Mouse (Mus musculus): ENCODE data around the gene Crnn. TPM values are rescaled to one million over a fixed set of nuclear protein-coding genes. Genes with fewer than 3 reads are reported as not detected.

The Crnn gene
- polyA plus RNA-seq (2017; shearing (Covaris generic)) = not detected

DNA sequence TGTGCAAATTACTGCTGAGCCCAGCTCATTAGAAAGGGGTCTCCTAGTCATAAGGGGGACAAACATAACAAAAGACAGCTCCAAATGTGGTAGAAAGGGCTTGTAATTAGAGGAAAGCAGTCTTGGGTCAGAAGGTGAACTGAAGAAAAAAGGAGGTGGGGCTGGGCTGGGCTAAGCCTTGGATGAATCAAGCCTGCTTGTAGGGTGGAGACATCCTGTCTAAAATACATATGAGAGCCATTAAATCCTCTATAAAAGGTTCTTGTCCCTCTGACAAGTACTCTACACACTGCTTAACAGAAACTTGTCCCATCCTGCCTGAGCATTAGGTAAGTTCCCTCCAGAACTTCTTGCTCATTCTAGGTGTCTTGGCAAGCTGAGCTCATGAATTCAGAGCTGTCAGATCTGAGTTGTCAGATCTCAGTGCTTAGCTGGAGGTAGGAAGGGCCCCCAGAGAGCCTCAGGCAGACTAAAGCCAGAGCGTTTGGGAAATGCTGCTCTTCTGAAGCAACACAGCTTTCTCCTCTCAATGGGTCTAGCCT, at the start of gene Crnn:
Crnn (plus strand) TSS at position 278 of the 542 bp plus-strand sequence.

DNA sequence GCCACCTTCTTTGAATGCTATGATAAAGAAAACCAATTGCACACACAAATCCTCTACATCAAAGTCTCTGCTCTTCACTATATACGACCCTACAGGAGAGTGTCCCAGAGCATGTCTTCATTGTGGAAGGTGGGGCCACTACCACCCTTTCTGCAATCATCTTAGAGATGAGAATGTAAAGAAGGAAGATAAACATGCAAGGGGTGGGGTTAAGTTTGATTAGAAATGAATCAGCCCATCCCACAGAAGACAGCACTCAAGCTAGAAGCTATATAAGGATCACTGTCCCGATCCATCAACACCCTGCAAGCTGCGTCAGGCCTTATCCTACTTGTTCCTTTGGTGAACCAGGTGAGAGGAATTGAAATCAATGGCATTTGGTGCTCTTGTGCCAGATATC, 52.4 kb downstream of the Crnn start, which contains the start of gene Flg2:
Flg2 (plus strand) TSS at position 301 of the 400 bp plus-strand sequence.

Other genes starting within 250 kb of the Crnn start
- not detected for gene Lce3a, start 218.6 kb upstream of the Crnn start, polyA plus RNA-seq (2017; shearing (Covaris generic))
- gene Lce3b, start 211.8 kb upstream of the Crnn start, polyA plus RNA-seq (2017; shearing (Covaris generic)) = not detected
- gene Lce3c, start 200.3 kb upstream of the Crnn start, polyA plus RNA-seq (2017; shearing (Covaris generic)) = not detected
- gene Lce3d, start 187.4 kb upstream of the Crnn start, polyA plus RNA-seq (2017; shearing (Covaris generic)) = under 1 TPM in 1 of 2 experiments, not detected in 1; 0.34 TPM
- gene Lce3e, start 177.7 kb upstream of the Crnn start, polyA plus RNA-seq (2017; shearing (Covaris generic)) = not detected
- not detected for gene Lce3f, start 152.6 kb upstream of the Crnn start, polyA plus RNA-seq (2017; shearing (Covaris generic))
- not detected for gene Crct1, start 129.1 kb upstream of the Crnn start, polyA plus RNA-seq (2017; shearing (Covaris generic))
- gene Lce1m, start 125.7 kb upstream of the Crnn start, polyA plus RNA-seq (2017; shearing (Covaris generic)) = not detected
- gene Gm4858, start 76.0 kb upstream of the Crnn start, polyA plus RNA-seq (2017; shearing (Covaris generic)) = 1 to 10 TPM in 1 of 2 experiments, not detected in 1; 1.4 TPM
- gene Flg2, start 52.5 kb downstream of the Crnn start, polyA plus RNA-seq (2017; shearing (Covaris generic)) = under 1 TPM in 1 of 2 experiments, not detected in 1; 0.10 TPM
- 1 to 10 TPM in 1 of 2 experiments, not detected in 1; 2.0 TPM for gene Flg, start 128.7 kb downstream of the Crnn start, polyA plus RNA-seq (2017; shearing (Covaris generic))
- not detected for gene Hrnr, start 175.0 kb downstream of the Crnn start, polyA plus RNA-seq (2017; shearing (Covaris generic))
- gene Rptn, start 248.9 kb downstream of the Crnn start, polyA plus RNA-seq (2017; shearing (Covaris generic)) = under 1 TPM; 0.12 to 0.94 TPM